Mouse (Mus musculus): ENCODE measurements around the gene Opn4. TPM values are rescaled to one million over a fixed set of nuclear protein-coding genes. Genes with fewer than 3 reads are reported as not detected.

Gene Opn4
- polyA plus RNA-seq, 1 experiment from 2014 or later: 0.39 TPM

DNA sequence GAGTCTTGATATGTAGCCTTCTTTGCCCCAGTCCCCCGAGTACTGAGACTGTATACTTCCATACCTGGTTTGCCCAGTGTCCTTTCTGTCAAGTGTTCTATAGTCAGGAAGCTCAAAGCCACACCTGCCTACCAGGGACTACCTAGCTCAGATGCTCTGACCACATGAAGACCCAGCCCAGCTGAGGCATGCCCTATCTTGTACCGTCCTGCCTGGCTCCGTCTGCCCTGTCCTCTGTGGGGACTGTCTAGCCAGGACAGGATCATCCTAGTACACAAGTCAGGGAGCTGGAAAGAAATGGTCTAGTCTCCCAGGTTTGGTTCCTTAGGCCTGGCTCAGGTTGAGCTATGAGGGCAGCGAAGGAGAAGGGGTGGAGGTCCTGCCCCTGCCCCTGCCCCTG, 31.3 kb downstream of the Opn4 start:
- peaks cover 10% of the 10 kb centered on the region for H3K4me1 ChIP-seq (ENCODE audit: insufficient read depth, low read length)
- no peak overlapping the region for H3K4me3 ChIP-seq (ENCODE audit: low read length)
- ATAC-seq (ENCODE audit: low FRiP score, low TSS enrichment): no peak
- no peak overlapping the region for H3K27ac ChIP-seq (ENCODE audit: low read length)
- no peaks in the 10 kb centered on the region for H3K27me3 ChIP-seq (ENCODE audit: insufficient read depth, low read length)
- no peak overlapping the region for H3K9ac ChIP-seq (replicated peaks; ENCODE audit: low read length)
- WGBS: 79% methylated on average over 4 of the region's 4 CpGs
- H3K4me2 ChIP-seq (replicated peaks; ENCODE audit: low read depth, low read length): no peak overlapping the region
- H3K9me3 ChIP-seq (ENCODE audit: low read length): no peaks in the 10 kb centered on the region
- no peaks in the 10 kb centered on the region for H3K36me3 ChIP-seq (ENCODE audit: insufficient read depth, low read length)

- ATAC-seq (ENCODE audit: low FRiP score, low TSS enrichment): no peak
- Histone ChIP-seq H3K4me2 (replicated peaks; ENCODE audit: low read depth, low read length) (no peak overlapping the region), H3K27ac (ENCODE audit: low read length) (no peak overlapping the region), H3K4me1 (ENCODE audit: insufficient read depth, low read length) (peaks cover 10% of the 10 kb centered on the region), H3K9me3 (ENCODE audit: low read length) (no peaks in the 10 kb centered on the region), H3K9ac (replicated peaks; ENCODE audit: low read length) (no peak overlapping the region), H3K4me3 (ENCODE audit: low read length) (no peak overlapping the region), H3K36me3 (ENCODE audit: insufficient read depth, low read length) (no peaks in the 10 kb centered on the region), H3K27me3 (ENCODE audit: insufficient read depth, low read length) (no peaks in the 10 kb centered on the region)
- 51% methylated on average over 5 of the region's 5 CpGs for WGBS
Measured at GRCm38 (mm10) chr14:34567697-34568096, 32.2 kb downstream of the Opn4 start.

DNA sequence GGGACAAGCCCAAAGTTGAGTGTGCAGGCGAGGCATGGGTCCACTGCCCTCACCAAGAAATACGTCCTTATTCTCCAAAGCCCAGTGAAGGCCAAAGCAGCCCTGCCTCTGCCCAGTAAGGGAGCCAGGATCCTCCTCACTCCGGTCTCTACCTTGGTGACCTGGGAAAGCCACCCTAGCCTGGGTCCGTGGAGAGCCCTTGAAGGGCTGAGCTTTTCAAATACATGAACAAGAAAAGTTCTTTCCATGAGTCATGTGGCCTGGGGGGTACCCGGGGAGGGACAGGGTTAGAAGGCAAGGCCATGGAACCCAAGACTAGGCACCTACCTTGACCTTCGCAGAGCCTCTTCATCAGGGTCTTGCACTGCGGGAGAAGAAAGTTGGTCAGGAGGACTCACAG, 33.4 kb downstream of the Opn4 start:
- H3K27ac ChIP-seq (ENCODE audit: low read length): no peak overlapping the region
- H3K4me2 ChIP-seq (replicated peaks; ENCODE audit: low read depth, low read length): no peak overlapping the region
- H3K9ac ChIP-seq (replicated peaks; ENCODE audit: low read length): no peak overlapping the region
- H3K36me3 ChIP-seq (ENCODE audit: insufficient read depth, low read length): no peaks in the 10 kb centered on the region
- no peak overlapping the region for H3K4me3 ChIP-seq (ENCODE audit: low read length)
- no peaks in the 10 kb centered on the region for H3K9me3 ChIP-seq (ENCODE audit: low read length)
- ATAC-seq (ENCODE audit: low FRiP score, low TSS enrichment): no peak
- 92% methylated on average over 7 of the region's 7 CpGs for WGBS
- peaks cover 10% of the 10 kb centered on the region for H3K4me1 ChIP-seq (ENCODE audit: insufficient read depth, low read length)
- H3K27me3 ChIP-seq (ENCODE audit: insufficient read depth, low read length): no peaks in the 10 kb centered on the region

- Histone ChIP-seq H3K4me2 (replicated peaks; ENCODE audit: low read depth, low read length) (no peak overlapping the region), H3K27ac (ENCODE audit: low read length) (no peak overlapping the region), H3K36me3 (ENCODE audit: insufficient read depth, low read length) (no peaks in the 10 kb centered on the region), H3K9ac (replicated peaks; ENCODE audit: low read length) (no peak overlapping the region), H3K27me3 (ENCODE audit: insufficient read depth, low read length) (no peaks in the 10 kb centered on the region), H3K4me1 (ENCODE audit: insufficient read depth, low read length) (peaks cover 10% of the 10 kb centered on the region), H3K4me3 (ENCODE audit: low read length) (no peak overlapping the region), H3K9me3 (ENCODE audit: low read length) (no peaks in the 10 kb centered on the region)
- 65% methylated on average over 17 of the region's 17 CpGs for WGBS
- no peak for ATAC-seq (ENCODE audit: low FRiP score, low TSS enrichment)
Measured at GRCm38 (mm10) chr14:34565711-34566110, 34.2 kb downstream of the Opn4 start.

DNA sequence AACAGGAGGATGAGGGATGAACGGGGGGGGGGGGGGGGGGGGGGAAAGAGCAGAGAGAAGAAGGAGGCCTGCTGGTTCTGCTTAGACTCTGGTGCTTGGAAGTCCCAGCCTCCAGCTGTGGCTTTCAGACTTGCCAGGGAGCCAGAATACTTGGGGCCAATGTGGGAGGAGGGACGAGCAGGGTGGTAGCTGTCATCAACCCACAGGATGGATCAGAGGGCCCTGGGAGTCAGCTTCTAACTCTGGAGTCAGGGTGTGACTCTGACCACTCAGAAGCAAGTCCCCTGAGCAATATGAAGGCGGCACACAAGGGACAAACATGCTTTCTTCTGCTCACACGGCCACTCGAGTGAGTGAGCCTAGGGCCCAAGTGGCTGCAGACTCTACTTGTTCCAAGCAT, 35.3 kb downstream of the Opn4 start:
- 78% methylated on average over 5 of the region's 5 CpGs for WGBS
- H3K27ac ChIP-seq (ENCODE audit: low read length): no peak overlapping the region
- no peak overlapping the region for H3K4me3 ChIP-seq (ENCODE audit: low read length)
- peaks cover 5% of the 10 kb centered on the region for H3K4me1 ChIP-seq (ENCODE audit: insufficient read depth, low read length)
- ATAC-seq (ENCODE audit: low FRiP score, low TSS enrichment): no peak
- H3K36me3 ChIP-seq (ENCODE audit: insufficient read depth, low read length): no peaks in the 10 kb centered on the region
- H3K4me2 ChIP-seq (replicated peaks; ENCODE audit: low read depth, low read length): no peak overlapping the region
- H3K9me3 ChIP-seq (ENCODE audit: low read length): no peaks in the 10 kb centered on the region
- no peaks in the 10 kb centered on the region for H3K27me3 ChIP-seq (ENCODE audit: insufficient read depth, low read length)
- H3K9ac ChIP-seq (replicated peaks; ENCODE audit: low read length): no peak overlapping the region

DNA sequence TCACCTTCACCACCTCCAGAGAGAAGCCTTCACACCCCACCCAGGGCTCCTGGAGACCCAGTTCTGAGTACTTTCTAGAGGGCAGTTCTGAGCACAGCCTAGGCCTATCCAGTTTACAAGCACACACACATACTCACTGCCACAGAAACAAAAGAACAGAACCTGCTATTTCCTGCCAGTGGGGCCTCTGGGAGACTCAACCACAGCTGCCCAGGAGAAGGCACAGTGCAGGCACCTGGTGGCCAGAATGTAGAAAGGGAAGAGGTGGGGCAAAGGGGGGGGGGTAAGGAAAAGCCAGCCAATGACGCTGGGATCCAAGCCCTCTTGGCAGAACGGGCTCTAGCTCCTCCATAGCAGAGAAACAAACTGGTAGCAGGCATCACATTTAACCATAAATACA, 37.5 kb downstream of the Opn4 start:
- Histone ChIP-seq H3K4me2 (replicated peaks; ENCODE audit: low read depth, low read length) (no peak overlapping the region), H3K36me3 (ENCODE audit: insufficient read depth, low read length) (no peaks in the 10 kb centered on the region), H3K27me3 (ENCODE audit: insufficient read depth, low read length) (no peaks in the 10 kb centered on the region), H3K4me1 (ENCODE audit: insufficient read depth, low read length) (no peaks in the 10 kb centered on the region), H3K9me3 (ENCODE audit: low read length) (no peaks in the 10 kb centered on the region), H3K4me3 (ENCODE audit: low read length) (no peak overlapping the region), H3K27ac (ENCODE audit: low read length) (no peak overlapping the region), H3K9ac (replicated peaks; ENCODE audit: low read length) (no peak overlapping the region)
- ATAC-seq (ENCODE audit: low FRiP score, low TSS enrichment): no peak
- whole genome bisulfite sequencing: 4% methylated on average over 2 of the region's 2 CpGs

GRCm38 (mm10) chr14:34561647-34562046, 38.3 kb downstream of the Opn4 start:
- H3K4me3 ChIP-seq (ENCODE audit: low read length): no peak overlapping the region
- H3K9me3 ChIP-seq (ENCODE audit: low read length): no peaks in the 10 kb centered on the region
- H3K4me2 ChIP-seq (replicated peaks; ENCODE audit: low read depth, low read length): no peak overlapping the region
- no peak for ATAC-seq (ENCODE audit: low FRiP score, low TSS enrichment)
- 90% methylated on average over 8 of the region's 8 CpGs for WGBS
- no peaks in the 10 kb centered on the region for H3K4me1 ChIP-seq (ENCODE audit: insufficient read depth, low read length)
- H3K36me3 ChIP-seq (ENCODE audit: insufficient read depth, low read length): no peaks in the 10 kb centered on the region
- H3K27ac ChIP-seq (ENCODE audit: low read length): no peak overlapping the region
- H3K9ac ChIP-seq (replicated peaks; ENCODE audit: low read length): no peak overlapping the region
- H3K27me3 ChIP-seq (ENCODE audit: insufficient read depth, low read length): no peaks in the 10 kb centered on the region

DNA sequence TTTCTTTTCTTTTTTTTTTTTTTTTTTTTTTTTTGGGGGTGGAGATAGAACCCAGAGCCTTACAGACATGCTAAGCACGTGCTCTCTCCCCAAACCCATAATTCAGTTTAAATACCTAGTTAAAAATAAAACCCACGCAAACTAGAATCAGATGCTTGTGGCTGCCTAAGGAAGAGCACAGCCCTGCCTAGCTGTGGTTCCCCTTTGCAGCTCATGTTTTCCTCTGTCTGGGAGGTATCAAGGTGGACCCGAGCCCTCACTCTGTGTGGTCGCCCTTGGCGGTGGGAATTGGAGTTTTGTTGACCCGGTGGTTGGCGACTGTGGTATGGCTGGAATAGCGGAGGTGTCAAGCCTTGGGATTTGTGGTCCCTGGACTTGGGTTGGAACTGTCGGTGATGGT, 41.0 kb downstream of the Opn4 start:
- ATAC-seq (ENCODE audit: low FRiP score, low TSS enrichment): no peak
- Histone ChIP-seq H3K4me3 (ENCODE audit: low read length) (no peak overlapping the region), H3K27me3 (ENCODE audit: insufficient read depth, low read length) (no peaks in the 10 kb centered on the region), H3K9me3 (ENCODE audit: low read length) (no peaks in the 10 kb centered on the region), H3K9ac (replicated peaks; ENCODE audit: low read length) (no peak overlapping the region), H3K4me1 (ENCODE audit: insufficient read depth, low read length) (no peaks in the 10 kb centered on the region), H3K36me3 (ENCODE audit: insufficient read depth, low read length) (no peaks in the 10 kb centered on the region), H3K4me2 (replicated peaks; ENCODE audit: low read depth, low read length) (no peak overlapping the region), H3K27ac (ENCODE audit: low read length) (no peak overlapping the region)
- WGBS: 80% methylated on average over 9 of the region's 9 CpGs

GRCm38 (mm10) chr14:34555211-34555610, 44.7 kb downstream of the Opn4 start:
- ATAC-seq (ENCODE audit: low FRiP score, low TSS enrichment): no peak
- no peak overlapping the region for H3K4me3 ChIP-seq (ENCODE audit: low read length)
- H3K27me3 ChIP-seq (ENCODE audit: insufficient read depth, low read length): no peaks in the 10 kb centered on the region
- H3K9me3 ChIP-seq (ENCODE audit: low read length): no peaks in the 10 kb centered on the region
- WGBS: 60% methylated on average over 13 of the region's 13 CpGs
- no peak overlapping the region for H3K27ac ChIP-seq (ENCODE audit: low read length)
- H3K4me1 ChIP-seq (ENCODE audit: insufficient read depth, low read length): no peaks in the 10 kb centered on the region
- H3K9ac ChIP-seq (replicated peaks; ENCODE audit: low read length): no peak overlapping the region
- H3K4me2 ChIP-seq (replicated peaks; ENCODE audit: low read depth, low read length): no peak overlapping the region
- no peaks in the 10 kb centered on the region for H3K36me3 ChIP-seq (ENCODE audit: insufficient read depth, low read length)

DNA sequence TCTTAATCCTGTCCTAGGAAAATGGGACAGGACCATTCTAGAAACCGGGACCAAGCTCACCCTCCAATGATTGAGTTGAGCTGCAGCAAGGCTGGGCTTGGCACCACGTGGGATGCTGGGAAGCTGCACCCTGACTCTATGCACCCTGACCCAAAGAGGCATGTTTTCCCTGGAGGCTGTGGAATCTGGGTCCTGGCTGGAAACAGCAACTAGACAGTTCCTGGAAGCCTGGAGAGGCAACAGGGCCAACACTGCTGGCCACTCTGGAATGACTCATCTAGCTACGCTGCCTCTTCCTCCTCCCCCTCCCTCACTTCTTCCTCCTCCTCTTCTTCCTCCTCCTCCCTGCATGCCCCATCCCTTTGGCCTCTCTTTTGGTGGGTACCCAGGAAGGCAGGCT, 45.9 kb downstream of the Opn4 start:
- Histone ChIP-seq H3K9ac (replicated peaks; ENCODE audit: low read length) (no peak overlapping the region), H3K27me3 (ENCODE audit: insufficient read depth, low read length) (no peaks in the 10 kb centered on the region), H3K4me1 (ENCODE audit: insufficient read depth, low read length) (no peaks in the 10 kb centered on the region), H3K9me3 (ENCODE audit: low read length) (no peaks in the 10 kb centered on the region), H3K4me2 (replicated peaks; ENCODE audit: low read depth, low read length) (no peak overlapping the region), H3K36me3 (ENCODE audit: insufficient read depth, low read length) (no peaks in the 10 kb centered on the region), H3K4me3 (ENCODE audit: low read length) (no peak overlapping the region), H3K27ac (ENCODE audit: low read length) (no peak overlapping the region)
- no peak for ATAC-seq (ENCODE audit: low FRiP score, low TSS enrichment)
- WGBS: 68% methylated on average over 3 of the region's 3 CpGs

DNA sequence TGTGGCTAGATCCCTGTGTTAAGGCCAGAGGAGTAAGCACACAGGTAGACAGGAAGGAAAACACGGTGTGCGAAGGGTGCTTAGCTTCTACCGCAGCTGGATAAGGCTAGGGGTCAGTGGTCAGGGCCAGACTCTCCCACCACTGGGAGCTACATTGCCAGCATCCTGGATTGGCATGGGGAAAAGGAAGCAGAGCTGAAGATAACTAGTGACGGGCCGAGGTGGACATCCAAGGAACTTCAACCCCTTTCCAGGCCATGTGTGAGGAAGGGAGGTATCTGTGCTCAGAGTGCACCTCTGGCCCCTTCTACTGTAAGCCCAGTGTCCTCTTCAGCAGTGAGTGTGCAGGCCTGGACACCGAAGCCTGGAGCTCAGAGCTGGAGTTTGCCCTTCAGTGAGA, 46.5 kb downstream of the Opn4 start:
- no peak for ATAC-seq (ENCODE audit: low FRiP score, low TSS enrichment)
- Histone ChIP-seq H3K27me3 (ENCODE audit: insufficient read depth, low read length) (no peaks in the 10 kb centered on the region), H3K27ac (ENCODE audit: low read length) (no peak overlapping the region), H3K4me2 (replicated peaks; ENCODE audit: low read depth, low read length) (no peak overlapping the region), H3K9ac (replicated peaks; ENCODE audit: low read length) (no peak overlapping the region), H3K36me3 (ENCODE audit: insufficient read depth, low read length) (no peaks in the 10 kb centered on the region), H3K4me3 (ENCODE audit: low read length) (no peak overlapping the region), H3K4me1 (ENCODE audit: insufficient read depth, low read length) (no peaks in the 10 kb centered on the region), H3K9me3 (ENCODE audit: low read length) (no peaks in the 10 kb centered on the region)
- WGBS: 50% methylated on average over 6 of the region's 6 CpGs
